Mouse (Mus musculus) CH12.LX (cell line): ENCODE results near the gene Mrgprg. TPM values are rescaled to one million over a fixed set of nuclear protein-coding genes. Genes with fewer than 3 reads are reported as not detected.

ENCODE experiments used
- DNase-seq: peaks from one replicate; pipeline ENCODE4 v3.0.0-alpha.2; 2013; ENCODE audit errors: extremely low read depth
- H3K27ac ChIP-seq: 2 replicates; pipeline ENCODE4 v1.5.1; 2012; ENCODE audit warnings: low read depth, mild to moderate bottlenecking, control low read depth, moderate library complexity; ENCODE audit not compliant: insufficient read depth
- H3K27me3 ChIP-seq: replicated peaks from 2 replicates; pipeline ENCODE3; 2012; ENCODE audit warnings: inconsistent platforms
- H3K36me3 ChIP-seq, 2 experiments: replicated peaks in 1 of 2; 2 replicates each; pipeline versions ENCODE3 to v1.6.1; 2012; ENCODE audit warnings: inconsistent platforms in 1 of 2, low read length in 1 of 2, mild to moderate bottlenecking in 1 of 2, mixed read lengths in 1 of 2, moderate library complexity in 1 of 2; ENCODE audit not compliant: control insufficient read depth in 1 of 2, insufficient read depth in 1 of 2
- H3K4me1 ChIP-seq, 2 experiments: 2 replicates each; pipeline ENCODE4 v1.6.1; 2012; ENCODE audit warnings: inconsistent platforms in 1 of 2, moderate library complexity in 1 of 2; ENCODE audit not compliant: insufficient read depth in 2 of 2, control insufficient read depth in 1 of 2
- H3K4me2 ChIP-seq: 2 replicates; pipeline ENCODE4 v1.6.1; 2012; ENCODE audit warnings: low read depth, mild to moderate bottlenecking, control low read depth; ENCODE audit not compliant: poor library complexity, insufficient read depth, severe bottlenecking
- H3K4me3 ChIP-seq, 3 experiments: fragments of 150-350 bp in 1 of 3; sonication (generic) in 1 of 3; replicated peaks in 1 of 3; 2 replicates each; pipeline versions ENCODE3 to v1.5.1; 2011 to 2012; ENCODE audit warnings: low read depth in 2 of 3, low read length in 2 of 3, mild to moderate bottlenecking in 2 of 3, moderate library complexity in 2 of 3, control low read depth in 1 of 3, improper control_type of control experiment in 1 of 3, inconsistent platforms in 1 of 3, mixed read lengths in 1 of 3; ENCODE audit not compliant: poor library complexity in 1 of 3
- H3K79me2 ChIP-seq: replicated peaks from 2 replicates; pipeline ENCODE4 v1.6.1; 2012; ENCODE audit warnings: mild to moderate bottlenecking, moderate library complexity; ENCODE audit not compliant: control insufficient read depth, poor library complexity, insufficient read depth, severe bottlenecking; ENCODE audit errors: extremely low read depth
- H3K9ac ChIP-seq: 2 replicates; pipeline ENCODE4 v1.6.1; 2012; ENCODE audit warnings: low read depth, mild to moderate bottlenecking, control low read depth, moderate library complexity; ENCODE audit not compliant: insufficient read depth
- H3K9me3 ChIP-seq: replicated peaks from 2 replicates; pipeline ENCODE3; 2012; ENCODE audit warnings: low read length, inconsistent platforms, mixed read lengths
- BHLHE40 ChIP-seq: IDR thresholded peaks from 2 replicates; pipeline ENCODE4 v1.6.1; 2011; ENCODE audit warnings: mild to moderate bottlenecking, low read depth, low read length, improper control_type of control experiment
- CHD2 ChIP-seq: IDR thresholded peaks from 2 replicates; pipeline ENCODE4 v1.6.1; 2011; ENCODE audit warnings: low read length, improper control_type of control experiment
- E2F4 ChIP-seq: IDR thresholded peaks from 2 replicates; pipeline ENCODE4 v1.6.1; 2011; ENCODE audit warnings: low read depth, low read length, improper control_type of control experiment; ENCODE audit not compliant: insufficient replicate concordance
- ELF1 ChIP-seq: IDR thresholded peaks from 2 replicates; pipeline ENCODE4 v1.6.1; 2014; ENCODE audit warnings: low read depth, mild to moderate bottlenecking, inconsistent platforms, low read length, improper control_type of control experiment
- EP300 ChIP-seq: IDR thresholded peaks from 2 replicates; pipeline ENCODE4 v1.6.1; 2011; ENCODE audit warnings: low read length, improper control_type of control experiment
- GABPA ChIP-seq: IDR thresholded peaks from 2 replicates; pipeline ENCODE4 v1.6.1; 2012; ENCODE audit warnings: low read depth, low read length, improper control_type of control experiment, inconsistent platforms; ENCODE audit not compliant: insufficient replicate concordance
- HCFC1 ChIP-seq: IDR thresholded peaks from 2 replicates; pipeline ENCODE4 v1.6.1; 2012; ENCODE audit warnings: low read depth, mild to moderate bottlenecking, inconsistent platforms, low read length, improper control_type of control experiment
- KAT2A ChIP-seq: IDR thresholded peaks from 2 replicates; pipeline ENCODE4 v1.6.1; 2012; ENCODE audit warnings: low read length, improper control_type of control experiment, inconsistent platforms; ENCODE audit not compliant: insufficient replicate concordance
- NELFE ChIP-seq: IDR thresholded peaks from 2 replicates; pipeline ENCODE4 v1.6.1; 2011; ENCODE audit warnings: low read depth, low read length, improper control_type of control experiment
- POLR2AphosphoS2 ChIP-seq: IDR thresholded peaks from 2 replicates; pipeline ENCODE4 v1.6.1; 2011; ENCODE audit warnings: low read depth, low read length, improper control_type of control experiment
- RCOR1 ChIP-seq: conservative IDR thresholded peaks from 2 replicates; pipeline ENCODE4 v1.6.1; 2012; ENCODE audit warnings: low read depth, mild to moderate bottlenecking, inconsistent platforms, low read length, improper control_type of control experiment
- SIN3A ChIP-seq: IDR thresholded peaks from 2 replicates; pipeline ENCODE4 v1.6.1; 2012; ENCODE audit warnings: low read length, improper control_type of control experiment, inconsistent platforms
- SMC3 ChIP-seq: IDR thresholded peaks from 2 replicates; pipeline ENCODE4 v1.6.1; 2011; ENCODE audit warnings: low read depth, low read length, improper control_type of control experiment
- TCF12 ChIP-seq: IDR thresholded peaks from 2 replicates; pipeline ENCODE4 v1.6.1; 2014; ENCODE audit warnings: low read depth, mild to moderate bottlenecking, inconsistent platforms, low read length, improper control_type of control experiment
- ZC3H11A ChIP-seq: IDR thresholded peaks from 2 replicates; pipeline ENCODE4 v1.6.1; 2012; ENCODE audit warnings: low read depth, mild to moderate bottlenecking, inconsistent platforms, low read length, improper control_type of control experiment
- ZNF384 ChIP-seq: IDR thresholded peaks from 2 replicates; pipeline ENCODE4 v1.6.1; 2012; ENCODE audit warnings: low read depth, low read length, improper control_type of control experiment, inconsistent platforms
- dilution Hi-C: fragments of 300-500 bp; cut with MboI; formaldehyde crosslinking; loops from 2 replicates; pipeline ENCODE4 v1.14.3; 2020; ENCODE audit warnings: low sequenced_read_pairs; ENCODE audit not compliant: extremely low pct_unique_long_range_greater_than_20kb, extremely low pct_ligation_motif_present
- in situ Hi-C: fragments of 300-500 bp; cut with MboI; formaldehyde crosslinking; loops from 3 replicates; pipeline ENCODE4 v1.14.3; 2019; ENCODE audit warnings: low sequenced_read_pairs, low pct_ligation_motif_present, low pct_unique_long_range_greater_than_20kb, mixed read lengths
- polyA plus RNA-seq: library from polyadenylated mRNA; unstranded; fragments of >175 nt; gene quantifications from 2 replicates; pipeline ENCODE4 v1.2.1, GENCODE M21; 2012; ENCODE audit warnings: low read depth; ENCODE audit not compliant: insufficient read length
- total RNA-seq, 2 experiments: library from RNA; depleted of rRNA; stranded (reverse); fragments of 300-350 nt in 1 of 2; fragments of >200 nt in 1 of 2; gene quantifications; 2 replicates each; pipeline ENCODE4 v1.2.3; 2012 to 2014

Gene Mrgprg
- total and polyA plus RNA-seq, 3 experiments, result not detected

GRCm38 (mm10) chr7:143801195-143802065 is 34.6 kb upstream of the Mrgprg start:
- no peak overlapping the region for H3K4me2 ChIP-seq
- no peak for DNase-seq
- no peaks in the 10 kb centered on the region for H3K27me3 ChIP-seq
- H3K9me3 ChIP-seq, result no peaks in the 10 kb centered on the region
- no peaks in the 10 kb centered on the region for H3K4me1 ChIP-seq
- no peak overlapping the region for H3K4me3 ChIP-seq
- TF ChIP-seq CHD2 (no peak), KAT2A (no peak), BHLHE40 (no peak), ZNF384 (no peak), GABPA (no peak), SIN3A (no peak), EP300 (no peak), NELFE (no peak), ZC3H11A (no peak), TCF12 (no peak)
- TF ChIP-seq, all 38 proteins: peak for 0
- H3K9ac ChIP-seq, result no peak overlapping the region
- H3K79me2 ChIP-seq, result no peaks in the 10 kb centered on the region
- peaks cover 47 to 92% of the 10 kb centered on the region in 2 experiments for H3K36me3 ChIP-seq
- no peak overlapping the region for H3K27ac ChIP-seq
- dilution Hi-C loops, result no loop called here
- in situ Hi-C loops, result no loop called here

- H3K27me3 ChIP-seq, result no peaks in the 10 kb centered on the region
- no peaks in the 10 kb centered on the region for H3K4me1 ChIP-seq
- no peak overlapping the region for H3K4me2 ChIP-seq
- in situ Hi-C loops (no loop called here), dilution Hi-C loops (no loop called here)
- H3K9ac ChIP-seq, result no peak overlapping the region
- no peaks in the 10 kb centered on the region for H3K79me2 ChIP-seq
- no peak for DNase-seq
- H3K27ac ChIP-seq, result no peak overlapping the region
- H3K4me3 ChIP-seq, result no peak overlapping the region
- H3K9me3 ChIP-seq, result no peaks in the 10 kb centered on the region
- TF ChIP-seq SMC3 (no peak), ZNF384 (no peak), BHLHE40 (no peak), HCFC1 (no peak), NELFE (no peak), RCOR1 (no peak), E2F4 (no peak), ELF1 (no peak), POLR2AphosphoS2 (no peak), ZC3H11A (no peak)
- peaks cover 47 to 92% of the 10 kb centered on the region in 2 experiments for H3K36me3 ChIP-seq
Measured at GRCm38 (mm10) chr7:143800770-143801169, 34.0 kb upstream of the Mrgprg start.
